In the genomic region with DNA sequence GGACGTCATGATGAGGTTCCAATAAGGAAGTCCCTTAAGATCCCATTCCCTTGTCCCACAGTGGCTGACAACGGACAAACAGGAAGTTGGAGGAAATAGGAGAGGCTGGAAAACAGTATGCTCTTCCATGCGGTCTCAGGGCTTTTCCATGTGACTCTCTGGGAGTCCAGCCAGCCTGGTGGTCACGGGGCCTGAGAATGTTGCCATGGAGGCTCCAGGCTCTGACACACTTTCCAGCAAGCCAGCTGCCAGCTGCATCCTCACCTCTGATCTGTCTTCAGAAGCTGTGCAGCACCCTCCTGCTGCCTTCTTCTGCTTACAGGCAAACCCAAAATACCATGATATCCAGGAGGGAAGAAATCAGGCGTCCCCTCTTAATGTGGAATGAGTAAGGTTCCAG, we compare ENCODE assay signal across 8 mouse cellular contexts.
A peak's percentile ranks its signal among the peaks of the same experiment; 100 is the strongest.
DNase-seq lines count a peak whose midpoint lies in the region; ATAC-seq and TF ChIP-seq lines count a peak whose summit lies in the region.

No protein-coding gene starts in this region.

- H3K27me3 ChIP-seq in midbrain, embryonic 16.5 days (ENCODE audit: control insufficient read depth, insufficient read depth, low read depth, low read length), result no peaks in the 10 kb centered on the region
- H3K27me3 ChIP-seq in midbrain, embryonic 10.5 days (ENCODE audit: low read depth, poor library complexity, severe bottlenecking), result no peaks in the 10 kb centered on the region
- H3K27me3 ChIP-seq in heart, postnatal 0 days (ENCODE audit: control insufficient read depth, insufficient read depth, low read length), result no peaks in the 10 kb centered on the region

- no peaks in the 10 kb centered on the region for H3K36me3 ChIP-seq in midbrain, embryonic 16.5 days (ENCODE audit: control insufficient read depth, insufficient read depth, low read length)
- no peaks in the 10 kb centered on the region for H3K36me3 ChIP-seq in midbrain, embryonic 10.5 days
- H3K36me3 ChIP-seq in heart, postnatal 0 days (replicated peaks; ENCODE audit: control insufficient read depth, insufficient read depth, low read length), result no peaks in the 10 kb centered on the region

- no peak overlapping the region for H3K9ac ChIP-seq in midbrain, embryonic 16.5 days (ENCODE audit: low read depth, low read length)
- no peak overlapping the region for H3K9ac ChIP-seq in heart, postnatal 0 days (replicated peaks; ENCODE audit: low read depth, low read length)

- no peak overlapping the region for H3K4me2 ChIP-seq in midbrain, embryonic 16.5 days (ENCODE audit: low read length)
- no peak overlapping the region for H3K4me2 ChIP-seq in heart, postnatal 0 days (ENCODE audit: low read depth, low read length)

- no peak overlapping the region for H3K4me3 ChIP-seq in midbrain, embryonic 16.5 days (ENCODE audit: low read depth, low read length)
- H3K4me3 ChIP-seq in midbrain, embryonic 10.5 days, result no peak overlapping the region
- H3K4me3 ChIP-seq in heart, postnatal 0 days (ENCODE audit: low read depth, low read length), result no peak overlapping the region

- 60% methylated on average over 5 of the region's 5 CpGs for WGBS in midbrain, embryonic 16.5 days
- 66% methylated on average over 5 of the region's 5 CpGs for WGBS in midbrain, embryonic 10.5 days
- WGBS in heart, postnatal 0 days, result 22% methylated on average over 5 of the region's 5 CpGs

- TF ChIP-seq CTCF in heart, postnatal 0 days (IDR thresholded peaks at IDR 0.05; ENCODE audit: low read depth), result no peak

- no peaks in the 10 kb centered on the region for H3K9me3 ChIP-seq in midbrain, embryonic 16.5 days (replicated peaks; ENCODE audit: control insufficient read depth, low read length, poor library complexity, severe bottlenecking)
- H3K9me3 ChIP-seq in midbrain, embryonic 10.5 days (replicated peaks), result no peaks in the 10 kb centered on the region
- H3K9me3 ChIP-seq in heart, postnatal 0 days (replicated peaks; ENCODE audit: control insufficient read depth, low read length), result no peaks in the 10 kb centered on the region

- peak; percentile 72 for ATAC-seq in midbrain, embryonic 16.5 days
- ATAC-seq in heart, postnatal 0 days (ENCODE audit: insufficient read depth, low read depth), result peak; percentile 72

- no peak for DNase-seq in midbrain, embryonic 10.5 days (ENCODE audit: low spot score)
- DNase-seq in cerebellum, adult 9-10 months, result peak; percentile 32
- DNase-seq in heart, postnatal 0 days (ENCODE audit: low spot score), result peak; percentile 42
- DNase-seq in layer of hippocampus, postnatal 25 days (ENCODE audit: extremely low spot score in 1 of 2, low spot score in 1 of 2), result peak; percentile 30 to 56
- DNase-seq in retina, adult 2 months (ENCODE audit: low read depth, low spot score), result peak; percentile 54
- no peak for DNase-seq in B cell, adult 2 months
- DNase-seq in spleen, adult 12 weeks (ENCODE audit: low spot score), result no peak

- H3K27ac ChIP-seq in midbrain, embryonic 16.5 days (ENCODE audit: low read length), result no peak overlapping the region
- no peak overlapping the region for H3K27ac ChIP-seq in midbrain, embryonic 10.5 days (replicated peaks)
- H3K27ac ChIP-seq in heart, postnatal 0 days (ENCODE audit: low read depth), result no peak overlapping the region

- no peak for TF ChIP-seq EP300 in heart, postnatal 0 days (IDR thresholded peaks at IDR 0.05; ENCODE audit: low read depth)

- H3K4me1 ChIP-seq in midbrain, embryonic 16.5 days (ENCODE audit: control insufficient read depth, insufficient read depth, low read length), result no peaks in the 10 kb centered on the region
- H3K4me1 ChIP-seq in midbrain, embryonic 10.5 days, result no peaks in the 10 kb centered on the region
- 0 out of 2 replicates have a peak, but pooled peaks cover 3% of the 10 kb centered on the region for H3K4me1 ChIP-seq in heart, postnatal 0 days (ENCODE audit: control insufficient read depth, insufficient read depth)

Comparison
In these comparisons a context has a peak if more than half of its experiments do, and no peak if none do; other contexts are left out.
1. DNase-seq: peak in cerebellum, adult 9-10 months (single experiment), heart, postnatal 0 days (single experiment), layer of hippocampus, postnatal 25 days (2 of 2) and retina, adult 2 months (single experiment); none in midbrain, embryonic 10.5 days (single experiment), B cell, adult 2 months (0 of 2) and spleen, adult 12 weeks (single experiment).